Mouse (Mus musculus) embryonic fibroblast, embryonic 13.5 days (primary cell): Measurements from ENCODE around the gene Atad1. TPM values are rescaled to one million over a fixed set of nuclear protein-coding genes. Genes with fewer than 3 reads are reported as not detected.
A peak's percentile ranks its signal among the peaks of the same experiment; 100 is the strongest.
"Not testable (repeated sequence)": the region's sequence is repeated elsewhere in the genome, so short reads cannot be mapped to it uniquely, and the experiment has no call there.

Experiments
- H3K27ac ChIP-seq: 2 replicates; pipeline ENCODE4 v1.5.1; 2012; ENCODE audit warnings: low read length, control low read depth, inconsistent platforms; ENCODE audit not compliant: insufficient read depth
- H3K4me1 ChIP-seq: 2 replicates; pipeline ENCODE4 v1.6.1; 2011; ENCODE audit warnings: low read length; ENCODE audit not compliant: control insufficient read depth, insufficient read depth
- H3K4me3 ChIP-seq: 2 replicates; pipeline ENCODE4 v1.5.1; 2011; ENCODE audit warnings: mild to moderate bottlenecking, control low read depth, low read length; ENCODE audit not compliant: insufficient read depth
- CTCF ChIP-seq: IDR thresholded peaks from 2 replicates; pipeline ENCODE4 v1.5.1; 2011; ENCODE audit warnings: mild to moderate bottlenecking, control low read depth, low read length, moderate library complexity, borderline replicate concordance; ENCODE audit not compliant: insufficient read depth
- POLR2A ChIP-seq: IDR thresholded peaks from 2 replicates; pipeline ENCODE4 v1.6.1; 2011; ENCODE audit warnings: low read depth, mild to moderate bottlenecking, control low read depth, low read length, moderate library complexity
- polyA plus RNA-seq: library from polyadenylated mRNA; stranded (reverse); fragments of >200 nt; gene quantifications from 2 replicates; pipeline ENCODE4 v1.2.4, GENCODE M21; 2011; ENCODE audit warnings: low read depth; ENCODE audit not compliant: missing spikeins, insufficient read length

Gene Atad1
- 87.2 and 97.8 TPM in 2 replicates for polyA plus RNA-seq

GRCm38 (mm10) chr19:32739686-32740085 lies at the start of gene Atad1:
Atad1 (minus strand) TSS chr19:32739786.
- Histone ChIP-seq H3K4me3 (no peak within 1 kb of the TSS), H3K27ac (no peak within 1 kb of the TSS), H3K4me1 (no peaks in the 10 kb centered on the region)
- no peak for TF ChIP-seq CTCF
- no peak for TF ChIP-seq POLR2A

DNA sequence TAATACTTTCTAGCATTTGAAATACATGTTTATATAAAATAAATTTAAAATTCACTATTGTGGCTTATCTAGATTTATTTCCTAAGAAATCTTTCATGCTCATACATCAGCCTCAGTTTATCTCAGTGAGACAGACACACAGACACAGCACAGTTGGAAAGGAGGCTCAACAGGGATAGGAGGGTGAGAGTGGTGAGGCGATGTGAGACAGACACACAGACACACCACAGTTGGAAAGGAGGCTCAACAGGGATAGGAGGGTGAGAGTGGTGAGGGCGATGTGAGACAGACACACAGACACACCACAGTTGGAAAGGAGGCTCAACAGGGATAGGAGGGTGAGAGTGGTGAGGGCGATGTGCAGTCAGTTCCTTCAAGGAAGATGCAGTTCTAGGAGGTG lies 48.4 kb upstream of the Atad1 start:
- H3K4me3 ChIP-seq, H3K27ac ChIP-seq: not testable (repeated sequence)
- H3K4me1 ChIP-seq: peaks cover 11% of the 10 kb centered on the region; the same call in 1 of the 2 replicates

DNA sequence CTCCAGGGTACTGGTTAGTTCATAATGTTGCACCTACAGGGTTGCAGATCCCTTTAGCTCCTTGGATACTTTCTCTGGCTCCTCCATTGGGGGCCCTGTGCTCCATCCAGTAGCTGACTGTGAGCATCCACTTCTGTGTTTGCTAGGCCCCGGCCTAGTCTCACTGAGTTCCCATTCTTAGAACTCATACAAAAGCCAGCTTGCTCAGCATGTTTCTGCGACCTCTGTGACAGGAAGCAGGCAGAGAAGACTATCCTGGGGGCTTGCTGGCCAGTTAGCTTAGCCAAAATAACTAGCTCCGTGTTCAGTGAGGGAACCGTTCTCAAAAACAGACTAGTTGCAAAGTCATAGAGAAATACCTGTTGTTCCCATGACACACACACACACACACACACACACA lies 47.8 kb upstream of the Atad1 start:
- not testable (repeated sequence) for H3K27ac ChIP-seq, H3K4me3 ChIP-seq
- peaks cover 11% of the 10 kb centered on the region; the same call in 1 of the 2 replicates for H3K4me1 ChIP-seq

DNA sequence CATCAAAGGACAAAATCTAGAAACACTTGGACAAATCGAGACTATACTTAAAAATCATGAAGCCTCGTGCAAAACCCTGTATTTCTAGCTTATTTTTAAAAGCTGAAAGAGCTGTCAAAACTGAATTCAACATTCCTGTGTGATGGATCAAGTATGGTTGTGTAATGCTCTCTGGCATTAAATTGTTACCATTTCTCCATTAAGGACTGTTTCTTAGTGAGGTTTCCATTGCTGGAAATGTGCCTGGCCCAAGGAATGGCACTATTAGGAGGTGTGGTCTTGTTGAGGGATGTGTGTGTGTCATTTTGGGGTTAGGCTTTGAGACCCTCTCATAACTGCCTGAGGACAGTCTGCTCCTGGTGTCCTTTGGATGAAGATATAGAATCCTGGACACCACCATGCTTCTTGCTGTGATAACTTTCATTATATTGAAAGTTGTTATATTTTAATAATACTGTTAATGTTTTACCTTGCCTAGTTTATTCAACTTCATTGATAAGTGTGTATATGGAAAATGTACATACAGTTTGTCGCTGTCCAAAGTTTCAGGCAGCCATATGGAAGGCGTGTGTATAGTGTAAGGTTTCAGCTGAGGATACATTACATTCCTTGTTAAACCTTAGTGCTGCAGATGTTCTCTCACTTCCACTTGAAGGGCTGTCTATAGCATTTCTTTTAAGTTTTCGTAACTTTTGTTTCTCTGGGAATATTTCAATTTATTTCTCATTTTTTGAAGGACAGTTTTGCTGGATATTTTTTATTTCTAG lies 41.9 kb upstream of the Atad1 start:
- Histone ChIP-seq H3K4me3 (no peak overlapping the region), H3K4me1 (no peaks in the 10 kb centered on the region), H3K27ac (no peak overlapping the region)
- TF ChIP-seq POLR2A (no peak), CTCF (no peak)

GRCm38 (mm10) chr19:32779131-32779530 lies 39.5 kb upstream of the Atad1 start:
- TF ChIP-seq POLR2A (no peak), CTCF (no peak)
- Histone ChIP-seq H3K4me1 (no peaks in the 10 kb centered on the region), H3K27ac (no peak overlapping the region), H3K4me3 (no peak overlapping the region)

GRCm38 (mm10) chr19:32778411-32778810 lies 38.8 kb upstream of the Atad1 start:
- H3K27ac ChIP-seq: no peak overlapping the region
- H3K4me3 ChIP-seq: no peak overlapping the region
- TF ChIP-seq CTCF (no peak), POLR2A (no peak)
- H3K4me1 ChIP-seq: no peaks in the 10 kb centered on the region

- no peak overlapping the region for H3K4me3 ChIP-seq
- H3K4me1 ChIP-seq: peaks cover 2% of the 10 kb centered on the region
- no peak overlapping the region for H3K27ac ChIP-seq
- TF ChIP-seq POLR2A (no peak), CTCF (no peak)
These were observed 22.9 kb upstream of the Atad1 start for GRCm38 (mm10) chr19:32762493-32762892.

- Histone ChIP-seq H3K4me3 (peak overlapping the region; percentile 44), H3K4me1 (peaks cover 2% of the 10 kb centered on the region), H3K27ac (no peak overlapping the region)
- TF ChIP-seq CTCF: no peak
- no peak for TF ChIP-seq POLR2A
These were observed 21.6 kb upstream of the Atad1 start for GRCm38 (mm10) chr19:32761162-32761561.

GRCm38 (mm10) chr19:32760499-32760898 lies 20.9 kb upstream of the Atad1 start:
- TF ChIP-seq POLR2A: no peak
- TF ChIP-seq CTCF: no peak
- peak overlapping the region; percentile 1; the same call in 1 of the 2 replicates for H3K27ac ChIP-seq
- peak overlapping the region; percentile 81 for H3K4me3 ChIP-seq
- peaks cover 2% of the 10 kb centered on the region for H3K4me1 ChIP-seq

- H3K27ac ChIP-seq: peak overlapping the region; percentile 73
- peaks cover 2% of the 10 kb centered on the region for H3K4me1 ChIP-seq
- no peak for TF ChIP-seq CTCF
These were observed 19.9 kb upstream of the Atad1 start for GRCm38 (mm10) chr19:32759357-32760024.

GRCm38 (mm10) chr19:32758793-32759161 lies 19.2 kb upstream of the Atad1 start:
- Histone ChIP-seq H3K27ac (peak overlapping the region; percentile 79), H3K4me3 (peak overlapping the region; percentile 96), H3K4me1 (peaks cover 2% of the 10 kb centered on the region; the same call in 1 of the 2 replicates)
- 0 out of 2 replicates have a peak, but pooled peaks have one; percentile 18 for TF ChIP-seq POLR2A
- no peak for TF ChIP-seq CTCF

More at GRCm38 (mm10) chr19:32759357-32760024, 19.9 kb upstream of the Atad1 start:
- H3K4me3 ChIP-seq: peak overlapping the region; percentile 96
